Mouse (Mus musculus) lung, postnatal 0 days (tissue): ENCODE measurements at regions not wholly inside any gene's neighbourhood (a gene's known extent, or its start where the extent isn't known, plus 50 kb on each side); places are given as distances from the start of the nearest gene placed in this dataset.

Experiments used
- ATAC-seq: fragments of 200-750 bp; cut with Nextera tagmentation; 2 replicates; pipeline ENCODE4 v1.8.0; 2017; ENCODE audit warnings: moderate library complexity
- DNase-seq: peaks from one replicate; pipeline ENCODE4 v3.0.0-alpha.2; 2016; ENCODE audit warnings: low spot score
- H3K27ac ChIP-seq: fragments of 300-500 bp; sonication (generic); 2 replicates; pipeline ENCODE4 v1.5.1; 2014; ENCODE audit warnings: antibody characterized with exemption, mild to moderate bottlenecking, low read length, mixed read lengths
- H3K27me3 ChIP-seq: fragments of 300-500 bp; sonication (generic); replicated peaks from 2 replicates; pipeline ENCODE4 v1.6.1; 2014; ENCODE audit warnings: low read length, mixed read lengths; ENCODE audit not compliant: insufficient read depth
- H3K36me3 ChIP-seq: fragments of 300-500 bp; sonication (generic); 2 replicates; pipeline ENCODE4 v1.6.1; 2014; ENCODE audit warnings: low read length, mixed read lengths; ENCODE audit not compliant: insufficient read depth
- H3K4me1 ChIP-seq: fragments of 300-500 bp; sonication (generic); 2 replicates; pipeline ENCODE4 v1.6.1; 2014; ENCODE audit warnings: antibody characterized with exemption, low read depth, low read length, mixed read lengths; ENCODE audit not compliant: insufficient read depth
- H3K4me2 ChIP-seq: fragments of 300-500 bp; sonication (generic); replicated peaks from 2 replicates; pipeline ENCODE4 v1.6.1; 2014; ENCODE audit warnings: low read depth, mild to moderate bottlenecking, low read length, moderate library complexity, mixed read lengths
- H3K4me3 ChIP-seq: fragments of 300-500 bp; sonication (generic); 2 replicates; pipeline ENCODE4 v1.5.1; 2014; ENCODE audit warnings: low read depth, low read length
- H3K9ac ChIP-seq: fragments of 300-500 bp; sonication (generic); replicated peaks from 2 replicates; pipeline ENCODE4 v1.6.1; 2014; ENCODE audit warnings: low read depth, mild to moderate bottlenecking
- H3K9me3 ChIP-seq: fragments of 300-500 bp; sonication (generic); 2 replicates; pipeline ENCODE4 v1.6.1; 2016; ENCODE audit warnings: low read length, mixed read lengths
- CTCF ChIP-seq: IDR thresholded peaks from 2 replicates; pipeline ENCODE4 v1.5.1; 2016; ENCODE audit warnings: antibody characterized with exemption, mild to moderate bottlenecking
- EP300 ChIP-seq: IDR thresholded peaks from 2 replicates; pipeline ENCODE4 v1.6.1; 2016; ENCODE audit warnings: antibody characterized with exemption, mild to moderate bottlenecking, control low read depth
- WGBS: fragments of 180-500 bp; shearing (Covaris S2); extraction: QIAGEN DNeasy Blood & Tissue Kit; methylation state at CpG from one replicate; pipeline ENCODE4 v1.1.7; 2014; 5-methylcytosine and 5-hydroxymethylcytosine counted together

DNA sequence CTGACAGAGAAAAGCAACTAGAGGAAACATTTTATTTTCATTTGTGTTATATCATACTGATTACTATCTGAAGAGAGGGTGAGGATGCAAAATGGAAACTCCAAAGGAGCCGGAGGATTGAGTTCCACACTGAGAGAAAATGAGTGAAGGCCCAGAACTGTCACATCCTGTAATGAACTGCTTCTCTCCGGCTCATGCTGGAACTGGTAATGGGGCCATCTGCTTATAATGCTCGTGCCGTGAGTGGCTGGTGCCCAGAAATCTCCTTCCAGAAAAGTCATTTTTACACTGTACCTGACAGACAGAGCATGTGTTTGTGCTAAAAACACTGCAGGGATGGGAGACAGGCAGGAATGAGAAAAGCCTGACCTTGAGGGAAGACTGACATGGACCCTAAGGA, 483.5 kb upstream of the Pkdcc start:
- Histone ChIP-seq H3K9ac (no peak overlapping the region), H3K4me2 (no peak overlapping the region), H3K4me3 (no peak overlapping the region), H3K9me3 (no peaks in the 10 kb centered on the region), H3K27ac (no peak overlapping the region), H3K27me3 (no peaks in the 10 kb centered on the region), H3K4me1 (no peaks in the 10 kb centered on the region), H3K36me3 (no peaks in the 10 kb centered on the region)
- TF ChIP-seq EP300: no peak
- no peak for TF ChIP-seq CTCF
- DNase-seq (no peak), ATAC-seq (no peak)
- 77% methylated on average over 4 of the region's 4 CpGs for WGBS

DNA sequence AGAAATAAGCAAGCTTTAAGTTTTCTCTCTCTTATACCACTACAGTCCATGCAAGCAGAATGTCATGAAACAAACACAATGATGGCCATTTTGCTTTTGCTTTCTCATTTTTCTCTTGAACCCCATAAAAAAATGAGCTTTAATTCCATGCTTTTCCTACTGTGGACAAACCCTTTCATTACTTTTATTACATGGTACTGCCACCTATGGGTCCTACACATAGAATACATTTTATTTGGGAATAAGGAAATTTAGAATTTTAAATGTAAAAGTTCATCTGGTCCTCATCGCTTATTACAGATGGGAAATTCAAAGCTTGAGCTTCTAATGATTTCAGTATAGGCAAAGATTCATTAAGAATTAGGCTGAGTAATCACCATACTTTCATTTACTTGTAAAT, 472.6 kb upstream of the Pkdcc start:
- H3K4me3 ChIP-seq: no peak overlapping the region
- no peak overlapping the region for H3K9ac ChIP-seq
- WGBS: 88% methylated on average over 1 of the region's 1 CpGs
- no peaks in the 10 kb centered on the region for H3K27me3 ChIP-seq
- DNase-seq (no peak), ATAC-seq (no peak)
- no peak for TF ChIP-seq EP300
- TF ChIP-seq CTCF: no peak; the same call in 1 of the 2 replicates
- no peaks in the 10 kb centered on the region for H3K9me3 ChIP-seq
- H3K27ac ChIP-seq: no peak overlapping the region
- no peak overlapping the region for H3K4me2 ChIP-seq
- H3K36me3 ChIP-seq: no peaks in the 10 kb centered on the region
- no peaks in the 10 kb centered on the region for H3K4me1 ChIP-seq

DNA sequence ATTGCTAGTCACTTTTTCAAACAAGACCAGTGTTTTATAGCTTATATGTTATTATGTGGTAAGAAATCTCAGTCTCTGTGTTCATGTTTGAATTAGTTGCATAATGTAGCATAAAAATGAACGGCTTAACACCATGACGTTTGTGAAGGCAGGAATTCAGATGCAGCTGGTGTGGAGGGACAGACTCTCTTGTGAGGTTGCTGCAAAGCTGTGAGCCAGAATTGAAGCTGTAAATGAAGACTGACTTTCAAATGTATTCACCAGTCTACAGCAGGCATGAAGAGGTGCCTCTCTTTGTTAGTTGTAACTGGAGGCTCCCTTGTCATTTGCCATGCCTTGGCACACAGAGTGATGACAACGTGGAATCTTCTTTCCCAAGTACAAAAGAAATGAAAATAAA, 457.7 kb upstream of the Pkdcc start:
- ATAC-seq (no peak), DNase-seq (no peak)
- Histone ChIP-seq H3K27me3 (no peaks in the 10 kb centered on the region), H3K4me3 (no peak overlapping the region), H3K9ac (no peak overlapping the region), H3K27ac (no peak overlapping the region), H3K4me2 (no peak overlapping the region), H3K36me3 (no peaks in the 10 kb centered on the region), H3K4me1 (no peaks in the 10 kb centered on the region), H3K9me3 (no peaks in the 10 kb centered on the region)
- 64% methylated on average over 3 of the region's 3 CpGs for WGBS
- no peak for TF ChIP-seq EP300
- TF ChIP-seq CTCF: no peak

DNA sequence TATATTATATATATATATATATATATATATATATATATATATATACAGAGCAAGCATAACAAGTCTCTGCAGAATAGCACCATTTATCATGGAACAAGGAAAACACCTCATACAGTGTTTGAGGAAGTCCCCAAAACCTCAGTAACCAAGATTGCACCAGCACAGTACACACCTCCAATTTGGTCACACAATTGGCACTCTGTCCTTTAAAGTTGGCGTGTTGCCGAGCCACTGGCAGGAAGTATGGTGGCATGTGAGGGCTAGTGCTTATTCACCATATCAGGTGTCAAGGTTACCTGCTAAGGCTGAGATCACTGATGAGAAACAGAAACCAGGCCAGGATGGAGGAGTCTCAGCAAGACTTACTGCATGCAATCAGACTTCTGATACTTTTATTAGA, 436.0 kb upstream of the Pkdcc start:
- TF ChIP-seq EP300 (no peak), CTCF (no peak)
- H3K4me1 ChIP-seq: no peaks in the 10 kb centered on the region
- H3K4me3 ChIP-seq: no peak overlapping the region
- no peak overlapping the region for H3K4me2 ChIP-seq
- no peak for DNase-seq
- ATAC-seq: no peak
- no peaks in the 10 kb centered on the region for H3K27me3 ChIP-seq
- 76% methylated on average over 2 of the region's 2 CpGs for WGBS
- H3K36me3 ChIP-seq: no peaks in the 10 kb centered on the region
- H3K9ac ChIP-seq: no peak overlapping the region
- no peaks in the 10 kb centered on the region for H3K9me3 ChIP-seq
- H3K27ac ChIP-seq: no peak overlapping the region

DNA sequence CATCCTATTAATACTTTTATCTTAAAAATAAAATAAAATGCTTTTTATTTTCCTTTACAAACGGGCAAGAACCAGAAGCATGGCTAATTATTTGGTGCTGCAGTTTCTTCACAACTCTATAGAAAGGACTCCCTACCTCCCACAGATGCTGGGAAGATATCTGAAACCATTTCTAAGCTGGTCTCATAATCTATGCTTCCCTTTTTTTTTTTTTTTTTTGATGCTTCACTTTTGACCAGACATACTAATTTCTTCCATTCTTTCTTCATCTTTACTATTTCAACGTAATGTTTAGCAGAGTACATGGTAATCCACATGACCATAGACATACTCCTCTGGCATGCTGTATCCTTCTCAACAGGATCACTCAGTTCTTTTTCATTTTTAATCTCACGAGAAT, 393.0 kb upstream of the Pkdcc start:
- H3K9me3 ChIP-seq: no peaks in the 10 kb centered on the region
- no peak for ATAC-seq
- WGBS: 59% methylated on average over 3 of the region's 3 CpGs
- TF ChIP-seq EP300 (no peak), CTCF (no peak)
- H3K4me1 ChIP-seq: no peaks in the 10 kb centered on the region
- no peak overlapping the region for H3K4me2 ChIP-seq
- no peak overlapping the region for H3K9ac ChIP-seq
- no peak for DNase-seq
- no peak overlapping the region for H3K27ac ChIP-seq
- no peak overlapping the region for H3K4me3 ChIP-seq
- no peaks in the 10 kb centered on the region for H3K36me3 ChIP-seq
- H3K27me3 ChIP-seq: no peaks in the 10 kb centered on the region

DNA sequence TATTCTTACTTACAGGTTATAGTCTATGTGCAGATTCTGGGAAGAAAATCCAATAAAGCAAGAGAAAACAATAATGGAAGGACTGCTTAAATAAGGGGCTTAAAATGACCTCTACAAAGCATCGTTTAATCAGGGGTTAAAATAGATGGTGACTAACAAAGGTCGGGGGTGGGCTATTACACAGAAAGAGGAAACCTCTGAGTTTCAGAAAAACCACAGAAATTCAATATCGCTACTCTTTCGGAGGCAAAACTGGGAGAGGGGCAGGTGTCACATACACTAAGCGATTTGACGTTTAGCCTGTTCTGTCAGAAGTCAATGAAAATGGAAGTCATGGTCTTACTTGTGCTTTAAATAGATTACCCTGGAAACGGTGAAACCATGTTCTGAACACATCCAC, 391.0 kb upstream of the Pkdcc start:
- DNase-seq: no peak
- H3K4me1 ChIP-seq: no peaks in the 10 kb centered on the region
- no peaks in the 10 kb centered on the region for H3K9me3 ChIP-seq
- H3K4me2 ChIP-seq: no peak overlapping the region
- 72% methylated on average over 7 of the region's 7 CpGs for WGBS
- H3K36me3 ChIP-seq: no peaks in the 10 kb centered on the region
- no peak overlapping the region for H3K9ac ChIP-seq
- ATAC-seq: no peak
- H3K4me3 ChIP-seq: no peak overlapping the region
- no peak overlapping the region for H3K27ac ChIP-seq
- TF ChIP-seq CTCF (no peak), EP300 (no peak)
- no peaks in the 10 kb centered on the region for H3K27me3 ChIP-seq

DNA sequence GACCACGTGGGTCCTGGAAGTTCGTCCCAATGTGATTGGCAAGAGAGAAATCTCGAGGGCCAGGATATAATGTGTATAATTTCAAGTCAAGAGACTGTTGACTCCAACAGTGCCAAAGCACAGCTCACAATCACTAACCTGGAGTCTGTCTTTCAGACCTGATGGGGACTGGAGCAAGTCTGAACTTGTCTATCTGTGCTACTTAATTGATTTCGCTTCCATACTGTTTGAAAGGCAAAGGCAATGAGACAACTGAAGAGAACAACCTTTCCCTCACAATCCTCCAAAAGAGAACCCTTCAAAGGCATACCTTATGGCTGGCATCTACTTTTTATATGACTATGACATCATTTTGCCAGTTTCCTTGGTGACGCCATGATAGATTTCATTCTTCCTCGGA, 390.5 kb upstream of the Pkdcc start:
- no peaks in the 10 kb centered on the region for H3K27me3 ChIP-seq
- H3K9ac ChIP-seq: no peak overlapping the region
- H3K4me1 ChIP-seq: no peaks in the 10 kb centered on the region
- H3K9me3 ChIP-seq: no peaks in the 10 kb centered on the region
- H3K4me3 ChIP-seq: no peak overlapping the region
- H3K4me2 ChIP-seq: no peak overlapping the region
- ATAC-seq (no peak), DNase-seq (no peak)
- no peak for TF ChIP-seq CTCF
- TF ChIP-seq EP300: no peak
- no peaks in the 10 kb centered on the region for H3K36me3 ChIP-seq
- 84% methylated on average over 6 of the region's 6 CpGs for WGBS
- no peak overlapping the region for H3K27ac ChIP-seq
